ENCODE assay signal across 20 mouse cellular contexts in the genomic region with DNA sequence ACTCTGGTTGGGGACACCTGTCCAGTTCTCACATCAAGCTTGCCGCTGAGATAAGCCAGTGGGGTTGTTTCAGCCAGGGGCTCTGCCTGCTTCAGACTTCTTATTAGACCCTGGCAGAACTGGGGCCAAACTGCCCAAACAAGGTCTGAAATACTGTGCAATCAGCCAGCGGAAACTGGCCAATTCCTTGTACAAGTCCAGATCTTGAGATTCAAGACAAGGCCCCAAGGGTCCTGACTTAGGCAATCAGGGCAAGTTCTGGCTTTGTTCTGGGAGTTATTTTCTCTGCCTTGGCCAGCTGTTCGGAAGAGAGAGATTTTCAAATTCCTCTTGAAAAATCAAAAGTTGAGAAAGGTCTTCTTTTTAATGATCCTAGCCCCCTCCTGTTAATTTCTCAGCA.
DNase-seq lines count a peak whose midpoint lies in the region; ATAC-seq and TF ChIP-seq lines count a peak whose summit lies in the region.
"Had no signal": no experiment of that assay in that cellular context is flagged by ENCODE, and none has a peak within 500 bp of the region (broad histone marks: within the 10 kb centered on the region; RNA-seq: fewer than 3 reads in every experiment).

No protein-coding gene starts in this region.

- no peaks in the 10 kb centered on the region for H3K9me3 ChIP-seq in hindbrain, embryonic 11.5 days (ENCODE audit: control insufficient read depth, low read length)
- no peaks in the 10 kb centered on the region for H3K9me3 ChIP-seq in hindbrain, embryonic 14.5 days (ENCODE audit: control insufficient read depth, low read length)
- H3K9me3 ChIP-seq in intestine, embryonic 15.5 days, result no peaks in the 10 kb centered on the region
- H3K9me3 ChIP-seq: embryonic facial prominence, embryonic 15.5 days; forebrain, embryonic 15.5 days; heart, embryonic 10.5 days; hindbrain, embryonic 10.5 days had no signal

- peak; percentile 38 for DNase-seq in gastrocnemius, adult 2 months
- no peak for DNase-seq in gastrocnemius, postnatal 14 days
- DNase-seq in hindbrain, embryonic 11.5 days (ENCODE audit: low spot score), result no peak
- DNase-seq in hindbrain, embryonic 14.5 days (ENCODE audit: low spot score), result no peak
- DNase-seq in adrenal gland, postnatal 14 days, result peak; percentile 50
- peak; percentile 37 for DNase-seq in gonadal fat pad, adult 2 months (ENCODE audit: low read depth)
- DNase-seq in thymus, postnatal 25 days, result no peak
- DNase-seq: cerebellum, adult 8-10 months; cerebellum, postnatal 14 days; embryo, embryonic 11 days; heart, postnatal 14 days; kidney, adult 11 months had no signal

- no peaks in the 10 kb centered on the region for H3K27me3 ChIP-seq in hindbrain, embryonic 11.5 days (ENCODE audit: control insufficient read depth, insufficient read depth, low read length)
- no peaks in the 10 kb centered on the region for H3K27me3 ChIP-seq in hindbrain, embryonic 14.5 days (ENCODE audit: control insufficient read depth, insufficient read depth, low read length)
- H3K27me3 ChIP-seq in intestine, embryonic 15.5 days (replicated peaks), result no peaks in the 10 kb centered on the region
- H3K27me3 ChIP-seq: embryonic facial prominence, embryonic 15.5 days; forebrain, embryonic 15.5 days had no signal

- no peak overlapping the region for H3K4me3 ChIP-seq in gastrocnemius, adult 2 months
- no peak overlapping the region for H3K4me3 ChIP-seq in hindbrain, embryonic 11.5 days (ENCODE audit: low read depth, low read length)
- H3K4me3 ChIP-seq in hindbrain, embryonic 14.5 days (replicated peaks; ENCODE audit: low read length), result no peak overlapping the region
- no peak overlapping the region for H3K4me3 ChIP-seq in intestine, embryonic 15.5 days (replicated peaks)
- H3K4me3 ChIP-seq: embryonic facial prominence, embryonic 15.5 days; erythroblast, embryonic 14.5 days; forebrain, embryonic 15.5 days; heart, embryonic 10.5 days; hindbrain, embryonic 10.5 days had no signal

- no peak overlapping the region for H3K4me2 ChIP-seq in hindbrain, embryonic 11.5 days (replicated peaks; ENCODE audit: low read depth, low read length)
- no peak overlapping the region for H3K4me2 ChIP-seq in hindbrain, embryonic 14.5 days (replicated peaks)
- H3K4me2 ChIP-seq in intestine, embryonic 15.5 days (replicated peaks), result no peak overlapping the region
- H3K4me2 ChIP-seq: embryonic facial prominence, embryonic 15.5 days; forebrain, embryonic 15.5 days had no signal

- no peak overlapping the region for H3K27ac ChIP-seq in gastrocnemius, adult 2 months
- 0 out of 2 replicates have a peak overlapping the region, but pooled peaks have one; percentile 37 for H3K27ac ChIP-seq in hindbrain, embryonic 11.5 days (ENCODE audit: low read depth, low read length)
- no peak overlapping the region for H3K27ac ChIP-seq in hindbrain, embryonic 14.5 days
- no peak overlapping the region for H3K27ac ChIP-seq in intestine, embryonic 15.5 days
- H3K27ac ChIP-seq: embryonic facial prominence, embryonic 15.5 days; forebrain, embryonic 15.5 days; heart, embryonic 10.5 days; hindbrain, embryonic 10.5 days had no signal

- intact Hi-C loops in gastrocnemius, adult 2 months (cut with DNase I), result no loop called here
- intact Hi-C loops in gastrocnemius, postnatal 14 days (cut with DNase I; ENCODE audit: low total_unique reads), result no loop called here

- 84% methylated on average over 3 of the region's 3 CpGs for WGBS in hindbrain, embryonic 11.5 days
- WGBS in hindbrain, embryonic 14.5 days, result 89% methylated on average over 3 of the region's 3 CpGs
- whole genome bisulfite sequencing in intestine, embryonic 15.5 days, result 82% methylated on average over 3 of the region's 3 CpGs

- no peaks in the 10 kb centered on the region for H3K36me3 ChIP-seq in hindbrain, embryonic 11.5 days (ENCODE audit: control insufficient read depth, insufficient read depth, low read length)
- no peaks in the 10 kb centered on the region for H3K36me3 ChIP-seq in hindbrain, embryonic 14.5 days (replicated peaks; ENCODE audit: control insufficient read depth, insufficient read depth)
- no peaks in the 10 kb centered on the region for H3K36me3 ChIP-seq in intestine, embryonic 15.5 days
- H3K36me3 ChIP-seq: embryonic facial prominence, embryonic 15.5 days; forebrain, embryonic 15.5 days; heart, embryonic 10.5 days; hindbrain, embryonic 10.5 days had no signal

- no peak for ATAC-seq in hindbrain, embryonic 11.5 days (ENCODE audit: low FRiP score)
- ATAC-seq in hindbrain, embryonic 14.5 days (ENCODE audit: low FRiP score), result no peak
- ATAC-seq in intestine, embryonic 15.5 days, result no peak
- ATAC-seq: forebrain, embryonic 15.5 days; hindbrain, embryonic 16.5 days; inflammation-experienced regulatory T-cells, adult 6 months had no signal

- no peaks in the 10 kb centered on the region for H3K4me1 ChIP-seq in hindbrain, embryonic 11.5 days (replicated peaks; ENCODE audit: control insufficient read depth, insufficient read depth, low read length)
- no peaks in the 10 kb centered on the region for H3K4me1 ChIP-seq in hindbrain, embryonic 14.5 days (replicated peaks; ENCODE audit: control insufficient read depth, insufficient read depth, low read length)
- no peaks in the 10 kb centered on the region for H3K4me1 ChIP-seq in intestine, embryonic 15.5 days (replicated peaks)
- H3K4me1 ChIP-seq: embryonic facial prominence, embryonic 15.5 days; forebrain, embryonic 15.5 days; heart, embryonic 10.5 days had no signal

- H3K9ac ChIP-seq in hindbrain, embryonic 11.5 days (ENCODE audit: low read depth, low read length), result no peak overlapping the region
- no peak overlapping the region for H3K9ac ChIP-seq in hindbrain, embryonic 14.5 days
- no peak overlapping the region for H3K9ac ChIP-seq in intestine, embryonic 15.5 days
- H3K9ac ChIP-seq: embryonic facial prominence, embryonic 15.5 days; forebrain, embryonic 15.5 days had no signal

- TF ChIP-seq CTCF in gastrocnemius, adult 2 months (IDR thresholded peaks at IDR 0.05), result no peak

Comparison
In these comparisons a context has a peak if more than half of its experiments do, and no peak if none do; other contexts are left out.
1. DNase-seq: peak in gastrocnemius, adult 2 months (single experiment), adrenal gland, postnatal 14 days (single experiment) and gonadal fat pad, adult 2 months (single experiment); none in gastrocnemius, postnatal 14 days (single experiment), hindbrain, embryonic 11.5 days (single experiment), hindbrain, embryonic 14.5 days (single experiment) and thymus, postnatal 25 days (single experiment).